Mouse (Mus musculus): ENCODE measurements at regions not wholly inside any gene's neighbourhood (a gene's known extent, or its start where the extent isn't known, plus 50 kb on each side); places are given as distances from the start of the nearest gene placed in this dataset.

- DNase-seq (ENCODE audit: low spot score in 2 of 2): no peak
These were observed 106.0 kb upstream of the Col1a2 start for GRCm38 (mm10) chr6:4398599-4398980.

GRCm38 (mm10) chr6:4405301-4405700, 99.3 kb upstream of the Col1a2 start:
- no peak for DNase-seq (ENCODE audit: low spot score in 2 of 2)

- no peak for DNase-seq (ENCODE audit: low spot score in 2 of 2)
These were observed 96.9 kb upstream of the Col1a2 start for GRCm38 (mm10) chr6:4407748-4408147.

GRCm38 (mm10) chr6:4413201-4413600, 91.4 kb upstream of the Col1a2 start:
- no peak for DNase-seq (ENCODE audit: low spot score in 2 of 2)

GRCm38 (mm10) chr6:4414166-4414565, 90.4 kb upstream of the Col1a2 start:
- DNase-seq (ENCODE audit: low spot score in 2 of 2): peak in 1 of 2 experiments; percentile 29

- no peak for DNase-seq (ENCODE audit: low spot score in 2 of 2)
These were observed 89.4 kb upstream of the Col1a2 start for GRCm38 (mm10) chr6:4415206-4415605.

GRCm38 (mm10) chr6:4417247-4417709, 87.3 kb upstream of the Col1a2 start:
- no peak for DNase-seq (ENCODE audit: low spot score in 2 of 2)

GRCm38 (mm10) chr6:4418376-4418775, 86.2 kb upstream of the Col1a2 start:
- no peak for DNase-seq (ENCODE audit: low spot score in 2 of 2)

- DNase-seq (ENCODE audit: low spot score in 2 of 2): no peak
These were observed 85.7 kb upstream of the Col1a2 start for GRCm38 (mm10) chr6:4418941-4419351.

GRCm38 (mm10) chr6:4421466-4421865, 83.1 kb upstream of the Col1a2 start:
- no peak for DNase-seq (ENCODE audit: low spot score in 2 of 2)

GRCm38 (mm10) chr6:4427122-4427521, 77.5 kb upstream of the Col1a2 start:
- no peak for DNase-seq (ENCODE audit: low spot score in 2 of 2)

GRCm38 (mm10) chr6:4430704-4431310, 73.8 kb upstream of the Col1a2 start:
- DNase-seq (ENCODE audit: low spot score in 2 of 2): peak; percentile 22 to 27

- no peak for DNase-seq (ENCODE audit: low spot score in 2 of 2)
These were observed 72.4 kb upstream of the Col1a2 start for GRCm38 (mm10) chr6:4432192-4432591.

GRCm38 (mm10) chr6:4436439-4436838, 68.2 kb upstream of the Col1a2 start:
- DNase-seq (ENCODE audit: low spot score in 2 of 2): no peak

GRCm38 (mm10) chr6:4436874-4437273, 67.7 kb upstream of the Col1a2 start:
- DNase-seq (ENCODE audit: low spot score in 2 of 2): no peak

- DNase-seq (ENCODE audit: low spot score in 2 of 2): no peak
These were observed 62.9 kb upstream of the Col1a2 start for GRCm38 (mm10) chr6:4441618-4442167.

GRCm38 (mm10) chr6:4445906-4446305, 58.7 kb upstream of the Col1a2 start:
- no peak for DNase-seq (ENCODE audit: low spot score in 2 of 2)

- DNase-seq (ENCODE audit: low spot score in 2 of 2): no peak
These were observed 53.4 kb upstream of the Col1a2 start for GRCm38 (mm10) chr6:4451227-4451626.
